Mouse (Mus musculus): Measurements from ENCODE around the gene Ncor2. TPM values are rescaled to one million over a fixed set of nuclear protein-coding genes. Genes with fewer than 3 reads are reported as not detected.
A peak's percentile ranks its signal among the peaks of the same experiment; 100 is the strongest.

Gene Ncor2
- polyA plus RNA-seq, 1 experiment from 2014 or later, result 25.6 TPM

DNA sequence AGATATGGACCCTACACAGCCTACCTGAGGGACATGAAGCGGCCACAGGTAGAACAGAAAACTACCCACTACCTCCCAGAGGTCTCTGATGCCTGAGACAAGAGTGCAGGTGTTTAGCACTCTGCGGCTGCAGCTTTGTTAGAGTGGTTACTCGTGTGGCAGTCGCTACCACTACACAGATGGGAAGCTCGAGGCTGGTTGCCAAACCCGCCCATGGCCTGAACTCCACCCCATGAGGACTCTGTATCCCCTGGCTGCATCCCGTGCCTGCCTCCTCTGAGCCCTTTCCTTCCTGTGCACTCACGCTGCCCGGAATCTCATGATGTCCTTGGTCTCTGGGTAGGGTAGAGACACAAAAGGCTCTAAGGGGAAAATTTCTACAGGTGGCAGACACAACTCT is 80.3 kb downstream of the Ncor2 start:
- no peaks in the 10 kb centered on the region for H3K9me3 ChIP-seq (replicated peaks)
- H3K9ac ChIP-seq, result no peak overlapping the region
- no peak for ATAC-seq
- no peak overlapping the region for H3K4me3 ChIP-seq
- H3K4me1 ChIP-seq, result peaks cover 24% of the 10 kb centered on the region
- peaks cover 76% of the 10 kb centered on the region for H3K36me3 ChIP-seq (ENCODE audit: poor library complexity, severe bottlenecking)
- no peaks in the 10 kb centered on the region for H3K27me3 ChIP-seq
- WGBS, result 92% methylated on average over 9 of the region's 9 CpGs
- no peak overlapping the region for H3K27ac ChIP-seq
- no peak overlapping the region for H3K4me2 ChIP-seq

DNA sequence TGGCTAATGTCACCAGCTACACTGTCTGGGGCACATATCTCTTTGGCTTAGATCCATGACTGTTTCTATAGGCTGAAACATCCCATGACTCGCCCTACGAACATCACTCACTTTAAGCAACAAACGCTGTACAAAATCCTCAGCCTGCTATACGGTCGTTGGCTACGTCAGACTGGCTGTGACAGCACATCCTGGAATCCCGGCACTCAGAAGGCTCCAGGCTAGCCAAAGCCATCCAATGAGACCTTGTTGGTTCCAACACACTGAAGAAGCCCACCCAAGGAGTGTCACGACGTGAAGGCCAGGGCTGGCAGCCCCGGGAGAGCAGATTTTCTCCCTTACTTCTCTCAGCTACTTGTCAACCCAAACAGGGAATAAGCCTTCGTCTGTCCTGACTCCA is 82.7 kb downstream of the Ncor2 start:
- 84% methylated on average over 11 of the region's 11 CpGs for WGBS

DNA sequence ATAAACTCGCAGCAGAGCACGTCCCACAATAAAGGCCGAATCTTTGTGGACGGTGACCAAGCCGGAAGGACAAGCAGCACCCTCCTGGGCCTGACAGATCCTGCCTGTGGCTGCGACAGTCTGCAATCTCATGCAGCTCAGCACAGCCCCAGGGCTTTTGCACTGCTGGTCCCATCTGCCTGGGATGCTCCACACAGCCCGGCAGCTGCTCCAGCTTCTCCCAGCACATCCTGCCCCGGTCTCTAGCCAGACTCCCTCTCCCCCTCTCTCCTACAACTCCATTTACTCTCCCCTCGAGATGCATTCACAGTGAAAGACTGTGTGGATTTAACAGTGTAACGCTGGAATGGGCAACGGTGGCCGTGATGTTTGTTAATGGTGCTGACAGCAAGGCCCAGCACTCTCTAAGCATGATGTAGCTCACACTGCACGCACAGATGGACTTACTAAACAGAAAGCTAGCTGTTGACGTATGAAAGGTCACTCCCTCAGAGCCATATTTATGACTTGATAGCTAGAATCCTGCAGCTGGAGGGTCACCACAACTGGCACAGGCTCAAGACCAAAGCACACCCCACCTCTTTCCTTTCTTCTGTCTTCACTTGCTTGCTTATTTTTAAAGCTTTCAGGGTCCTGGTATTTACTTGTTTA is 83.4 kb downstream of the Ncor2 start:
- Histone ChIP-seq H3K27ac (peak overlapping the region; percentile 35; the same call in 1 of the 2 replicates), H3K9ac (no peak overlapping the region), H3K4me1 (peaks cover 10% of the 10 kb centered on the region; the same call in 1 of the 2 replicates), H3K4me3 (no peak overlapping the region), H3K4me2 (no peak overlapping the region), H3K36me3 (ENCODE audit: poor library complexity, severe bottlenecking) (peaks cover 88% of the 10 kb centered on the region), H3K27me3 (no peaks in the 10 kb centered on the region), H3K9me3 (replicated peaks) (0 out of 2 replicates have a peak, but pooled peaks cover 5% of the 10 kb centered on the region)
- WGBS, result 87% methylated on average over 14 of the region's 14 CpGs
- no peak for ATAC-seq

More for the DNA sequence above, 82.7 kb downstream of the Ncor2 start:
- Histone ChIP-seq H3K27ac (no peak overlapping the region), H3K4me1 (peaks cover 10% of the 10 kb centered on the region; the same call in 1 of the 2 replicates), H3K9me3 (replicated peaks) (no peaks in the 10 kb centered on the region), H3K4me2 (no peak overlapping the region), H3K9ac (no peak overlapping the region), H3K27me3 (no peaks in the 10 kb centered on the region), H3K4me3 (no peak overlapping the region), H3K36me3 (ENCODE audit: poor library complexity, severe bottlenecking) (peaks cover 86% of the 10 kb centered on the region)
- no peak for ATAC-seq

DNA sequence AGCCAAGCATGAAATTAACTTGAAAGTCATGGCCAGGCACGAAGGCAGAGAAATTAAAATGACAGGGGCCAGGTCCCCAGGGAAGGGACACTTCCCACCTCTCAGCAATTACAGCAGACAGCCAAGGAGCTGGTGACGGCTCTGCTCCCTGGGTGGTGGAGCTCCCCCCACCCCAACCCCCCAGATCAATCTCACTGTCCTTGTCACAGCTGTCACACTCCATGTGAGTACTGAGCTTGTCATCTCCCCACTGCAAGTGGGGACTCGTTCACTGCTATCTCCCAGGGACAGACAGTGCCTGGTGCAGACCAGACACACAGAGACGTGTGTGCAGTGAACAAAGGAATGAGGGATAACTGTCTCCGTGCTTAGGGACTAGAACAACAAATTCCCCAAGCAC is 85.2 kb downstream of the Ncor2 start:
- peaks cover 92% of the 10 kb centered on the region for H3K36me3 ChIP-seq (ENCODE audit: poor library complexity, severe bottlenecking)
- peak; percentile 73 for ATAC-seq
- peak overlapping the region; percentile 76 for H3K27ac ChIP-seq
- H3K4me1 ChIP-seq, result peaks cover 10% of the 10 kb centered on the region; the same call in 1 of the 2 replicates
- no peak overlapping the region for H3K4me3 ChIP-seq
- no peaks in the 10 kb centered on the region for H3K27me3 ChIP-seq
- WGBS, result 51% methylated on average over 5 of the region's 5 CpGs
- no peak overlapping the region for H3K4me2 ChIP-seq
- H3K9me3 ChIP-seq (replicated peaks), result peaks cover 13% of the 10 kb centered on the region; the same call in 1 of the 2 replicates
- no peak overlapping the region for H3K9ac ChIP-seq

DNA sequence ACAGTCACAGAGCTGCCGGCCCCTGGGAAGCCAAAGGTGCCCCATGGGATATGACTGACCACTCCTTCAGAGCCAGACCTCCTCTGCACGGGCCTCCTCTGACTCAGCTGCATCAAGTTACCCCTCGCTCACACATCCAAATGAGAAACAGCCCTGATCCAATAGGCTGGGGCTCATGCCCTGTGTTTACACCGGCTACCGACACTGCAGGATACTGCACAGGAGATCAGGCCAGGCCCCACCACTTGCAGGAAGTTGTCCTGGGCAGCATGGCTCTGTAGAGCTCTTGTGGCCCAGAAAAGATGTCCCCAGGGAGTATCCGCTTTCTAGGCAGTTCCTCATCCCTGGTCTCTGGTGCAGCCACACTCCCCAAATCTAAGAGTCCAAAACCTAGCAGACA is 90.9 kb downstream of the Ncor2 start:
- 91% methylated on average over 6 of the region's 6 CpGs for WGBS
- H3K9ac ChIP-seq, result no peak overlapping the region
- H3K36me3 ChIP-seq (ENCODE audit: poor library complexity, severe bottlenecking), result peaks cover 99% of the 10 kb centered on the region
- H3K27ac ChIP-seq, result no peak overlapping the region
- no peaks in the 10 kb centered on the region for H3K4me1 ChIP-seq
- H3K4me2 ChIP-seq, result no peak overlapping the region
- H3K9me3 ChIP-seq (replicated peaks), result peaks cover 13% of the 10 kb centered on the region; the same call in 1 of the 2 replicates
- H3K27me3 ChIP-seq, result no peaks in the 10 kb centered on the region
- no peak for ATAC-seq
- no peak overlapping the region for H3K4me3 ChIP-seq

DNA sequence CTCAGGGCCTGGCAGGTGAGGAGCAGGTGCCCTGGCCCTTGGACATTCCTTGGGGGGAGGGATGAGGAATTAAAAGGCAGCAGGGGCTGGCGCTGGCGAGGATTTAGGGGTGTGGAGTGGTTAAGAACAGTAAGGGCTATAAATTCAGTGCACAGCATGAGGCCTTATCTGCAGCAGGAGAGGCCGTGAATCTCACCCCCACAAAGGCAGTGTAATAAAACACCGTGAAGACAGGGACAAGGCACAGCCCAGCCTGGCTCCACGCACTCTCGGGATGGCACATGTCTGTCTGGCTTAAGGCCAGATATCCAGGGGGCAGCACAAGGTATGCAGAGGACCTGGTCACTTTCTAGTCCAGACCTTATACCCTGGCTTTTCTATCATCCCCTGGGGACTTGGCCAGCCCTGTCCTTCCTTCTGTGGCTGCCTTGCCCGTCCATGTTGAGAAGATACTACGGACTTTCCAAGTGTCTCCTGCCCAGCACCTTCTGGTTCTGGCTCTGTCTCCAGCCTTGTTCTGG is 93.9 kb downstream of the Ncor2 start:
- H3K4me2 ChIP-seq, result no peak overlapping the region
- no peaks in the 10 kb centered on the region for H3K27me3 ChIP-seq
- H3K36me3 ChIP-seq (ENCODE audit: poor library complexity, severe bottlenecking), result peaks cover 100% of the 10 kb centered on the region
- no peak overlapping the region for H3K4me3 ChIP-seq
- no peak for ATAC-seq
- no peak overlapping the region for H3K9ac ChIP-seq
- 0 out of 2 replicates have a peak overlapping the region, but pooled peaks have one; percentile 7 for H3K27ac ChIP-seq
- 79% methylated on average over 8 of the region's 8 CpGs for WGBS
- peaks cover 16% of the 10 kb centered on the region for H3K4me1 ChIP-seq
- H3K9me3 ChIP-seq (replicated peaks), result peaks cover 5% of the 10 kb centered on the region; the same call in 1 of the 2 replicates

DNA sequence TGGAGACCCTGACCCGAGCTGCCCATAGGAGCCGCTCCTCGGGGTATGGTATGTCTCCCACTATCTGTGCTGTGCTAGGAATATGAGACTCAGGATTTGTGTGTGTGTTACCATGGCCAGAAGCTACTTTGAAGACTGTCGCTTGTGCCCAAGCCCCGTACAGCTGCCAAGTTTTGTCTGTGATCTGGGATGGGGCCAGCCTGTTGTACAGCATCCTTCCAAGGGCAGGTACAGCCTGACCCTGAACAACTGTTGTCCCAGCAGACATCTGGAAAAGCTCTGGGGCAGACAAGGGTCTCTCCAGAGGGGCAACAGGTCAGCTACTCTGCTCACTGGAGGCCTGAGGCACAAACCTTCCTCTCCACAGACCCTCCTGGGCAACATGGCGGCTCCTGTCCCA is 95.3 kb downstream of the Ncor2 start:
- Histone ChIP-seq H3K27me3 (no peaks in the 10 kb centered on the region), H3K27ac (no peak overlapping the region), H3K36me3 (ENCODE audit: poor library complexity, severe bottlenecking) (peaks cover 100% of the 10 kb centered on the region), H3K9me3 (replicated peaks) (no peaks in the 10 kb centered on the region), H3K4me3 (no peak overlapping the region), H3K9ac (no peak overlapping the region), H3K4me1 (peaks cover 16% of the 10 kb centered on the region), H3K4me2 (no peak overlapping the region)
- 92% methylated on average over 6 of the region's 6 CpGs for WGBS
- ATAC-seq, result no peak

DNA sequence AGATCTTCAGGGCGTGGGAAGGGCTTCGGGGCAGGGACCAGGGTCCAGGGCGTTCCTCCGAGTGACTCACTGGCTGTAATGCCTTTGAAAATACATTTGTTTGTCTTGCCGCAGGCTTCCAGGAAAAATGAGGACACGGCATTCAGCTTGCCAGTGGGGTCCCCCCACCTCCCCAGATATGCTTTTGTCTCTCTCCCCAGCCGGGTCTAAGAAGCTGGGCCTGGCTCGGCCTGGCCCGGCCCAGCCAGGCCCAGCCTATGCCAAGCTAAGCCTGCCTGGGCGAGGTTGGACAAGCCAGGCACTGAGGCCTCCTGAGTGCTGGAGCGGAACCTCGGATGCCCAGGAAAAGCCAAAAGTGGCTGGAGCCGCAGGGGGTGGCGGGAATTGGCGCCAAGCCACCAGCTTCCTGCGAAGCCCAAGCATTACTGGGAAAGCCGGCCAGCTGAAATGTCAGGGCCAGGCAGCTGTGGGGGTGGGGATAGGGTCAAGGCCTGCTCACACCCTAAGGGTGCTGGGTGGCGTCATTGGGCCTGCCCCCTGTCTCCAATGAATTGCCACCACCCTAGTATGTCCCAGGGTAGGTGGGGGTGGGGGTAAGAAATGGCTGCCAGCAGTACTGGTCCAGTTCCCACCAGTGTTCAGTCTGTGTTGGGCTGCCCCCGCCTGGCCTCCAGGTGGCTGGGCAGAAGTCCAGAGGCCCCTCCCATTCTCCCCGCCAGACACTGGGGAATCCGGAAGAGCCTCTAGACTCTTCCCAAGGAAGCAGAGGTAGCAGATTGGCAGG is 97.5 kb downstream of the Ncor2 start:
- peak; percentile 71 for ATAC-seq
- Histone ChIP-seq H3K4me2 (no peak overlapping the region), H3K4me3 (no peak overlapping the region), H3K27me3 (no peaks in the 10 kb centered on the region), H3K36me3 (ENCODE audit: poor library complexity, severe bottlenecking) (peaks cover 100% of the 10 kb centered on the region), H3K9me3 (replicated peaks) (no peaks in the 10 kb centered on the region), H3K9ac (no peak overlapping the region; the same call in 1 of the 2 replicates), H3K4me1 (peaks cover 16% of the 10 kb centered on the region), H3K27ac (peak overlapping the region; percentile 76)
- 50% methylated on average over 21 of the region's 21 CpGs for WGBS

DNA sequence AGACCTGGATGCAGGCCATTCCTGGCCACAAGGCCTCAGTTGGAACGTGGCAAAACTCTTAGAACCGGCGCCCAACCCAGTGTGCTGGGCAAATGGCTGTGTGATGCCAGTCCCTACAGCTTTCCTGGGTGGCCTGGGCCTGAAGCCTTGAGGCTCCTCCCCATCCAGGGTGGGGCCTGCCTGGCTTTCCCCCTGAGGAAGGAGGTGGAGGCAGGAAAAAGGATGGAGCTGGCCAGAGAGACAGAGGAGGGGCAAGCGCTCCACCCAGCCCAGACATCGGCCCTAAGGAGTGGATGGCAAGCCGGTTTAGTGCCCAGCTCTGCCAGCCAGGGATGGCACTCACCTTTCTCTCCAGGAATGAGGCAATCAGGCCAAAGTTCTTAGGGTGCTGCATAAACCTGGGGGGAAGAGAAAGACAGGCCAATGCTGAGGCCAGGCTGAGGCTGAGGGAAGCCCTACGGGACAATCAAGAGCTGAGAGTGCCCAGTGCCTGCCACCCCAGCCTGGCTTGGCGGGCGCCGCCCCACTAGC is 98.2 kb downstream of the Ncor2 start:
- WGBS, result 79% methylated on average over 10 of the region's 10 CpGs
- Histone ChIP-seq H3K4me2 (no peak overlapping the region), H3K4me3 (no peak overlapping the region), H3K36me3 (ENCODE audit: poor library complexity, severe bottlenecking) (peaks cover 100% of the 10 kb centered on the region), H3K9ac (no peak overlapping the region), H3K27me3 (no peaks in the 10 kb centered on the region), H3K9me3 (replicated peaks) (no peaks in the 10 kb centered on the region), H3K27ac (peak overlapping the region; percentile 76), H3K4me1 (peaks cover 16% of the 10 kb centered on the region)
- ATAC-seq, result 0 out of 2 replicates have a peak, but pooled peaks have one; percentile 30

DNA sequence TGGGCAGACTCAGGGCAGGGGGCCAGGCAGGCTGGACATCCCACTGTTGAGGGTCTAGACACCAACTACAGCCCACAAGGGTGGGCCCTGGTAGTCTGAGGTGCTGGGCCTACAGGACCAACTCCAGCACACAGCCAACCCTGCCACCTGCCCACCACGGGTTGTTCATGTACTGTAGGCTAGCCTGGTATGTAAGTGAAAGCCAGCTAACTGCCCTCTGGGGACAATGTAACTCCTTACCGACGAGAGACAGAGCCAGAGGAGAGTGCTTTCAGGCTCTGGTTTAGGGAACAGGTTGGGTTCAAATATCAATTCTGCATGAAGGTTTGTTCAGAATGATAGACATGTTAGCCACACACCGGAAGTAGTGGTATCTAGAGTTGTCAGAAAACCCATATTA is 98.7 kb downstream of the Ncor2 start:
- H3K36me3 ChIP-seq (ENCODE audit: poor library complexity, severe bottlenecking), result peaks cover 97% of the 10 kb centered on the region
- H3K27ac ChIP-seq, result no peak overlapping the region
- ATAC-seq, result no peak
- no peak overlapping the region for H3K4me2 ChIP-seq
- H3K4me3 ChIP-seq, result no peak overlapping the region
- H3K9me3 ChIP-seq (replicated peaks), result no peaks in the 10 kb centered on the region
- H3K27me3 ChIP-seq, result no peaks in the 10 kb centered on the region
- H3K4me1 ChIP-seq, result peaks cover 16% of the 10 kb centered on the region
- no peak overlapping the region for H3K9ac ChIP-seq
- 95% methylated on average over 4 of the region's 4 CpGs for WGBS

DNA sequence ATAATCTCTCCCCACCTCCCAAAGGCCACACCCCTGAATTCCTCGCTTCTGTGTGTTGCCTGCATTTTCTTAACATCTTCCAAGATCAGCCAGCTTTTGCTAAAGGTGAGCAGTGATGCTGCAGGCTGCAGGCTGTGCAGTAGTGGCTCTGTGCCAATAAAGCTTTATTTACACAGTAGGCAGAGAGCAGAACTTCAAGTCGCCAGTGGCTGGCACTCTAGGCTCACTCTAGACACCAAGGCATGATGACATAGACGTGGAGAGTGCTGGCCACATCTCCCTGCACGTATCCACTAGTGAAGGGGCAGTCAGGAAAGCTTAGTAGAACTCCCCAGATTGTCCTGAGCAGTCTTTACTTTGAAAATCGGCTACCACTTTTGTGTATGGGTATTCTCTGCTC is 100.8 kb downstream of the Ncor2 start:
- Histone ChIP-seq H3K27ac (no peak overlapping the region), H3K9ac (no peak overlapping the region), H3K36me3 (ENCODE audit: poor library complexity, severe bottlenecking) (peaks cover 96% of the 10 kb centered on the region), H3K27me3 (no peaks in the 10 kb centered on the region), H3K9me3 (replicated peaks) (no peaks in the 10 kb centered on the region), H3K4me1 (peaks cover 16% of the 10 kb centered on the region), H3K4me2 (no peak overlapping the region), H3K4me3 (no peak overlapping the region)
- WGBS, result 78% methylated on average over 5 of the region's 5 CpGs
- ATAC-seq, result no peak

DNA sequence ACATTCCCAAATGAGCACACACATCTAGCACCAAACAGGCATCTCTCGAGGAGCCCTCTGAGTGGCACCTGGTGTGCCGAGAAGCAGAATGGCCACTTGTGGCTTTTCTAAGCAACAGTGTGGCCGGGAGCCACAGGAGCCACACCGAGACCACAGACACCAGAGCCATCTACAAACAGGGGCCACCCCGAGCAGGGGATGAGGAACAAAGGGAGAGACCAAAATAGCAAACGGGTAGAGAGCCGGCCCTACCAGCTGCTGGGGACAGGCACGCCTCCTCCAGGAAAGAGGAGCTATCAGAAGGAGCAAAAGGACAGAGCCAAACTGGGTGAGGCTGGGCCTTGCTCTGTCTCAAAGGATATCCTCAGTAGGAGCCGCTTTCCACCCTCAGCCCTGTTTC is 102.8 kb downstream of the Ncor2 start:
- Histone ChIP-seq H3K9me3 (replicated peaks) (no peaks in the 10 kb centered on the region), H3K4me3 (no peak overlapping the region), H3K4me2 (no peak overlapping the region), H3K27me3 (no peaks in the 10 kb centered on the region), H3K4me1 (peaks cover 5% of the 10 kb centered on the region), H3K36me3 (ENCODE audit: poor library complexity, severe bottlenecking) (peaks cover 90% of the 10 kb centered on the region), H3K27ac (no peak overlapping the region), H3K9ac (no peak overlapping the region)
- no peak for ATAC-seq
- WGBS, result 82% methylated on average over 9 of the region's 9 CpGs
